Comparison of ENCODE assay signal across 8 mouse cellular contexts in genomic region chr5:23518673-23519072, GRCm38 (mm10).
A peak's percentile ranks its signal among the peaks of the same experiment; 100 is the strongest.
DNase-seq lines count a peak whose midpoint lies in the region; ATAC-seq lines count a peak whose summit lies in the region.

No protein-coding gene starts in this region.

- no peaks in the 10 kb centered on the region for H3K27me3 ChIP-seq in midbrain, embryonic 14.5 days (ENCODE audit: control insufficient read depth, insufficient read depth, low read length)
- no peaks in the 10 kb centered on the region for H3K27me3 ChIP-seq in midbrain, embryonic 16.5 days (ENCODE audit: control insufficient read depth, insufficient read depth, low read depth, low read length)

- no peaks in the 10 kb centered on the region for H3K4me1 ChIP-seq in midbrain, embryonic 14.5 days (ENCODE audit: control insufficient read depth, insufficient read depth, low read length)
- peaks cover 5% of the 10 kb centered on the region; the same call in 1 of the 2 replicates for H3K4me1 ChIP-seq in midbrain, embryonic 16.5 days (ENCODE audit: control insufficient read depth, insufficient read depth, low read length)

- H3K4me3 ChIP-seq in midbrain, embryonic 14.5 days (replicated peaks; ENCODE audit: low read depth, low read length): no peak overlapping the region
- H3K4me3 ChIP-seq in midbrain, embryonic 16.5 days (ENCODE audit: low read depth, low read length): no peak overlapping the region

- H3K27ac ChIP-seq in midbrain, embryonic 14.5 days (replicated peaks; ENCODE audit: low read depth, low read length): no peak overlapping the region
- no peak overlapping the region for H3K27ac ChIP-seq in midbrain, embryonic 16.5 days (ENCODE audit: low read length)

- H3K36me3 ChIP-seq in midbrain, embryonic 14.5 days (ENCODE audit: control insufficient read depth, insufficient read depth, low read length): peaks cover 49% of the 10 kb centered on the region
- H3K36me3 ChIP-seq in midbrain, embryonic 16.5 days (ENCODE audit: control insufficient read depth, insufficient read depth, low read length): peaks cover 11% of the 10 kb centered on the region; the same call in 1 of the 2 replicates

- H3K9ac ChIP-seq in midbrain, embryonic 14.5 days (replicated peaks; ENCODE audit: low read length): no peak overlapping the region
- H3K9ac ChIP-seq in midbrain, embryonic 16.5 days (ENCODE audit: low read depth, low read length): no peak overlapping the region

- WGBS in midbrain, embryonic 14.5 days: 80% methylated on average over 3 of the region's 3 CpGs
- 70% methylated on average over 3 of the region's 3 CpGs for WGBS in midbrain, embryonic 16.5 days

- DNase-seq in adrenal gland, adult (ENCODE audit: inconsistent age in 2 of 2, low spot score in 1 of 2): peak; percentile 42 to 64
- DNase-seq in adrenal gland, postnatal 25 days: no peak
- DNase-seq in midbrain, embryonic 14.5 days: peak; percentile 61
- peak; percentile 39 to 54 for DNase-seq in lung, postnatal 4 days
- no peak for DNase-seq in yolk sac, embryonic 10.5 days (ENCODE audit: low spot score)
- DNase-seq in right cerebral cortex, postnatal 25 days: no peak

- H3K4me2 ChIP-seq in midbrain, embryonic 14.5 days (ENCODE audit: low read length): no peak overlapping the region
- H3K4me2 ChIP-seq in midbrain, embryonic 16.5 days (ENCODE audit: low read length): no peak overlapping the region

- H3K9me3 ChIP-seq in midbrain, embryonic 14.5 days (ENCODE audit: control insufficient read depth, low read length): no peaks in the 10 kb centered on the region
- H3K9me3 ChIP-seq in midbrain, embryonic 16.5 days (replicated peaks; ENCODE audit: control insufficient read depth, low read length, poor library complexity, severe bottlenecking): no peaks in the 10 kb centered on the region

- ATAC-seq in midbrain, embryonic 14.5 days (ENCODE audit: low FRiP score, low TSS enrichment): no peak
- ATAC-seq in midbrain, embryonic 16.5 days: no peak
- ATAC-seq in hematopoietic stem cell, adult 5-6 weeks (replicated peaks in 1 of 2; ENCODE audit: insufficient read depth in 1 of 2, low FRiP score in 2 of 2, low TSS enrichment in 1 of 2, low read depth in 1 of 2, poor library complexity in 2 of 2, severe bottlenecking in 2 of 2): peak; percentile 72 to 74

Comparison
In these comparisons a context has a peak if more than half of its experiments do, and no peak if none do; other contexts are left out.
1. DNase-seq: peak in adrenal gland, adult (2 of 2), midbrain, embryonic 14.5 days (single experiment) and lung, postnatal 4 days (2 of 2); none in adrenal gland, postnatal 25 days (single experiment), yolk sac, embryonic 10.5 days (single experiment) and right cerebral cortex, postnatal 25 days (single experiment).
2. ATAC-seq: peak in hematopoietic stem cell, adult 5-6 weeks (2 of 2); none in midbrain, embryonic 14.5 days (single experiment) and midbrain, embryonic 16.5 days (single experiment).